Mouse (Mus musculus): ENCODE measurements around the gene Fam53b.
A peak's percentile ranks its signal among the peaks of the same experiment; 100 is the strongest.

Gene Fam53b

GRCm38 (mm10) chr7:132766235-132766871 is 47.3 kb downstream of the Fam53b start:
- DNase-seq (ENCODE audit: inconsistent ontology term), result no peak

DNA sequence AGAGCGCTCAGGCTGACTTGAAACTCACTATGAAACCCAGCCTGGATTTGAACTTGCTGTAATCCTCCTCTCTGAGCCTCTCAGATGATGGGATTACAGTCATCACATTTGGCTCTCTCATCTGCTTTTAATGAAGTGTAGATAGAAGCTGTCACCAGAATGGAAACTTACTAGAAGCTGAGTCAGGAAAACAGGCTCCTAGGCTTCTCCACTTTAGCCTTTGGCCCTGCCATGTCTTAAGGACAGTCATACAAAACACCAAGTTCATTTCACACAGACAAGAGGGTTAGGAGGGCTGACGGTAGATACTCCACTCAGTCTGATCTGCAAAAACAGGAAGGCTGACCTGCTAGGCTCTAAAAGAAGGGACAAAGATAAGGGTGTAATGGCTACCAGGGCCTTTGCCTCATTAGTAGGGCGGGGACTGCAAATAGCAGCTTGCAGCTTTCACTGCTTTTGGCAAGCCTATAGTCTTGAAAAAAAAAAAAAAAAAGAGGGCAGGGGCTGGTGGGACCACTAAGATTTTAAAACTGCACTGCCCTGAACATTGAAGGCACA is 48.0 kb downstream of the Fam53b start:
- DNase-seq (ENCODE audit: inconsistent ontology term), result no peak

DNA sequence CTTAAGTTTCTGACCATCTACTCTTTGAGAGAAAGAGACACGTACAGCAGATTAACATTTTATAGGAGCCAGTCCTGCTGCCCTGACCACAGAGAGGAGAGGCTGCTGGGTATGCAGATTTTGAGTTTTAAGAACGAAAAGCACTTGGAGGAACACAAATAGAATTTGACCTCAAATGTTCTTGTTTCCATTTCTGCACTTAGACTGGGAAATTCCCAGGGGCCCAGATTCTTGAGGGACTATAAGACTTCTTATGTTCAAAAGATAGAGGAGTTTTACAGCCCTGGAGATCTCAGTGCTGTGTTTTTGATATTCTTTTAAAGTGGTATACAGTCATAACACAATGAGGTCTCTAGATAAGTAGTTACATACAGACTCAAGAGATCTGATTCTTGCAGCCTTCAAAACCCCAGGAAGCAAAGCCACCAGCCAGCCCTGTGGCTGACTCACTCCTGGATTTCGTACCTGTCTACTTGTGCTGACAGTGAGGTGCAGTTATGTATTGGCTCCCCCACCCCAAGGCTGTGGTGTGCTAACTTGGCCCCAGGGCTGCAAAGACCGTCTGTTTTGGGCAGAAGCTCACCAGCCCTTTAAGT is 48.7 kb downstream of the Fam53b start:
- DNase-seq (ENCODE audit: inconsistent ontology term), result no peak

DNA sequence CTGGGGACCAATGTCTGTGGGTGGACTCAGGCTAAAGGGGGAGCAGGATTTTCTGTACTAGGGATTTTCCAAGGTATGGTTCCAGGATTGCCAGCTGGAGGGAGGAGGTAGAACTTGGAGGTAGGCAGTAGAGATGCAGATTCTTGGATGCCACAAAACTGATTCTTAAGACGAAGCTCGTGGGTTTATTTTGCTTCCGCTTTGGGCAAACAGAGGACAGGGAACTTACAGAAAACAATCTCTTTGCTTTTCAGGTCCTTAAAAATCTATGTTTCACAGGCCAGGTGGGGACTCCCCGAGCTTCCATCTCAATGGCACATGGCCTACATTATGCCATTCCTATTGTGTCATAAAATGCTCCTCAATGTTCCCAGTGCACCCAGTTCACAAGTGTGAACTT is 49.4 kb downstream of the Fam53b start:
- DNase-seq (ENCODE audit: inconsistent ontology term), result no peak

- no peak for DNase-seq (ENCODE audit: inconsistent ontology term)
Measured at GRCm38 (mm10) chr7:132763911-132764310, 49.8 kb downstream of the Fam53b start.

DNA sequence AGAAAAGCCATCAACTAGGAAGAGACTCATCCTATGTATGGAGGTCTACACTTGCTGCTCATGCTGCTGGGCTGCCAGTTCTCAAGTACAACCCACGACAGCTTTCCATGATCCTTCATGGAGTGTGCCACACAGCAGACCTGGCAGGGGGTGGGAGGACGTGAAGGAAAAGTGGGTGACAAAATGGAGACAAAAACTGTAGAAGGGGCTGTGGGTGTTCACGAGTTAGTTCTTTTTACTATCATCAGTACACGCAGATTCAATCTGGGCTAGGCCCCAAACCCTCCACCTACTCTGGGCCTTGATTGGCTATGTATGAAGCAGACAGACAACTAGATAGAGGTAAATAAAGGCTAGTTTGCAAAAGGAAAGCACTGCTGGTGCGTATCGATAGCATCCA is 50.3 kb downstream of the Fam53b start:
- DNase-seq (ENCODE audit: inconsistent ontology term), result no peak

DNA sequence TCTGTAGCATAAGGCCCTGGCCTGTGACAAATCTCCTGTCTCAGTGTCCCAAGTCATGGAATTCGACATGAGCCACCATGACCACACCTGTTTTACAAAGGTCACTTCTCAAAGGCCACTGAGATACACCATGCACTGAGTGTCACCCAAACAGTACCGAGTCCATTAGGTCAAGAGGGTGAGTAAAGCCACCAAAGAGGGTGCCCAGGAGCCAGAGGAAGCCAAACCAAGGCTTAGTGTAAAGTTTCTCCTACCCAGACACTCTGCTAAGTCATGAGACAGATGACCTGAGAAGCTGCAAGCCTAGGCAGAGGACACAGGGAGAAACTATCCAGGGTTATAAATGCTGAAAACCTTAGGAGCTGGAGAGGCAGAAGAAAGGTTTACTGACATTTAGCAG is 52.3 kb downstream of the Fam53b start:
- DNase-seq (ENCODE audit: inconsistent ontology term), result no peak

DNA sequence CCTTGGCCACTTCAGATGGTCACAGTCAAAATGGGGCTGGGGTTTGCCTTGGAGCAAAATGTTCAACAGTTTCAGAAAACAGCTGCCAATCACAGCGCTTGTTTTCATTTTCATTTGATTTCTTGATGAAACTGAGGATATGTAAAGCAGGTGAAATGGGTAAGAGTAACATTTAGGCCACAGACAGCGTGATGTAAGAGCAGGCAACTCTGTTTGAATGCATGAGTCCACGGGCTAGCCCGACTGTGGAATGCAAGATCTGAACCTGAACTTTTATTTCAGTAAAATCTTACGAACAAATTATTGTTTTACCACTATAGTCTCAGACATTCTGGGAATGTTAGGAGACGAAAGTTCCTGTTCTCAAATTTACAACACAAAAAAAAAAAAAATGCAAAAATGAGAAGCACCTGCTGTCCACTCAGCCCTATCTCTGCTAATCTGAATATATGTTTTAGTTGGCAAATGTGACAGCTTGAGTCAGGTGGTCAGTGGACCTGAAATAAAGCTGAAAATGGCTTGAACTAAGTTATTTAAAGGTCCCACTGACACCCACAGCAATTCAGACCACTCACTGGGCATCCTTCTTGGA is 53.0 kb downstream of the Fam53b start:
- no peak for DNase-seq (ENCODE audit: inconsistent ontology term)

- no peak for DNase-seq (ENCODE audit: inconsistent ontology term)
Measured at GRCm38 (mm10) chr7:132759926-132760325, 53.8 kb downstream of the Fam53b start.

GRCm38 (mm10) chr7:132759405-132759891 is 54.2 kb downstream of the Fam53b start:
- DNase-seq (ENCODE audit: inconsistent ontology term), result no peak

GRCm38 (mm10) chr7:132758875-132759274 is 54.8 kb downstream of the Fam53b start:
- DNase-seq (ENCODE audit: inconsistent ontology term), result no peak

GRCm38 (mm10) chr7:132756325-132756724 is 57.4 kb downstream of the Fam53b start:
- no peak for DNase-seq (ENCODE audit: inconsistent ontology term)

DNA sequence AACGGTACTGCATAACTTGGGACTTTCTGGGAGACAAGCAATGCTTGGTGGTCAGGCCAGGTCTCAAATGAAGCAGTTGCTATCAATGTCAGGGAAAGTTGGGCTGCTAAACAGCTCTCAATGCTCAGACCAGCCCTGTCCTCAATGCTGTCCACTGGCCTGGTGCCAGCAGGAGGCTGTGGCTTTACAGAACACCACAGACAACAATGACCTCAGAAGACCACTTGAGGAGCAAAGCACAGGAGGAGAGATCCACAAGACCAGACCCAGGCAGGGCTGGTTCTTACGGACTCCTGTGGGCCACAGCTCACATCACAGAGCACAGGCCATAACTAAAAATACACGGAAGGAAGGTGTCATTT is 59.3 kb downstream of the Fam53b start:
- DNase-seq (ENCODE audit: inconsistent ontology term), result peak; percentile 54

- DNase-seq (ENCODE audit: inconsistent ontology term), result no peak
Measured at GRCm38 (mm10) chr7:132753518-132754388, 59.9 kb downstream of the Fam53b start.

GRCm38 (mm10) chr7:132751716-132752115 is 62.0 kb downstream of the Fam53b start:
- DNase-seq (ENCODE audit: inconsistent ontology term), result no peak

DNA sequence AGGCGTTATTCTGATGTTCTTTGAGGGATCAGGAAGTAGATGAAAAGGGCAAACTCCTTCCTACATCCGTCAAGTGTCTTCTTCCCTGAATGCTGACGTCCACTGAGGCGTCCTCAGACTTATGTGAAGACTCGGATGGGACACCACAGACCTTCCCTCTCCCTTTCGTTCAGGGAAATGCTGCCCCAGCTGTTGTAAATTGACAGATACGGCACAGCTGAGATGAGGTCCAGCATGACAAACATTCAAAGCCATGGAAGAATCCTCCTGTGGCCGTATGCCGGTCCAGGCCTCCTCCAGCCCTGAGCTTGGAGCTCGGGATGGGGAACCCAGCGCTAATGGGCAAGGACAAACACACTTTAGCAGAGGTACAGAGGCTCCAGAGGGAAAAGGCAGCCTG is 64.2 kb downstream of the Fam53b start:
- no peak for DNase-seq (ENCODE audit: inconsistent ontology term)

GRCm38 (mm10) chr7:132748076-132748769 is 65.5 kb downstream of the Fam53b start:
- no peak for DNase-seq (ENCODE audit: inconsistent ontology term)

DNA sequence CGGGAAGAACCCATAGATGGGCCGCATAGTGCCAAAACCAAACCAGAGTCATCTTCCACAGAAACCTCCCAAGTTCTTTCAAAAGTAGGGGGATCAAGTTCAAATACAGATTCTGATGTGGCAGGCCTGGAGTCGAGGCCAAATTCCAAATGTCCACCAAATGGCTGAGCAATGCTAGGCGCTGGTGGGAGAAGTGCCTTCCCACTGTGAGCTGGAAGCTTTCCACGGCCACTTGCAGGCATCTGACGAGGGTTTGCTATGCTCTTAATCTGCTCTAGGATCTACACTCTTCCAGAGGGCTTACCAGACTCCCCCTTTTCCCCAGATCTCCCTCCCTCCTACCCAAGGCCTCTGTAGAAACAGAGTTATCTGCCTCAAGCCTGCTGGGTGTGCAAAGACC is 66.6 kb downstream of the Fam53b start:
- DNase-seq (ENCODE audit: inconsistent ontology term), result peak; percentile 85

DNA sequence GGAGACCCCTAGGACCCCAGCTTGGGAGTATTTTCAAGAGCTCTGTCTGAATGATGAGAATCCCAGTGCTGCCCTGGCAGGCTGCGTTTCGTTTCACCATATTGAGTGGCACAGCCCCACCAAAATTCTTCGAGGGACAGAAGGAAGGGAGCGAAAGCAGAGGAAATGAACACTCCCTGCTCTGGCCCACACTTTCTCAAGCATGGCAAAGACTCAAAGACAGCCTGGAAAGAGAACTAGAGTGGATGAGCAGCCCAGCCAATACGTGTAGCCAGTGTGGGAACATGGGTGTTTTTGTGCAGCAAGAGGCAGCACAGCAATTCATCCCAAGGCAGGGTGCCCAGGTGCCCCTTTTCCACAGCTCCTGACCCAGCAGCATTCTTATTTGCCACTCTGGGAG is 70.8 kb downstream of the Fam53b start:
- no peak for DNase-seq (ENCODE audit: inconsistent ontology term)

DNA sequence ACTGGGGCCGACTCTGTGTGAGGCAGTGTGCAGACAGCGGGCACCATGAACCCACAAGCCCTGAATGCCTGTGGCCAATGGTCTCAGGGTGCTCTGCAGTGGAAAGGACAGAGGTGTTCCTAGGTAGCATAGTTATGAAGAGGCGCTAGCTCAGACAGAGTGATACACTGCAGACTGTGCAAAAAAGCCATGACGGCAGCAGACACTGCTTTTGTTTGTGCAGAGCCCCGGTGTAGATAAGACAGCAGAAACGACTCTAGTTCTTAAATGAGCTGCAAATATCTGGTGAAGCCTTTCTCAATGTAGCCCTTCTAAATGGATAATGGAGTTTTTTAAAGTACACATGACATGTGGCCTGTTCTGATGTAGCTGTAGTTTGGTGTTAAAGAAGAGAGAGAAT is 73.9 kb downstream of the Fam53b start:
- DNase-seq (ENCODE audit: inconsistent ontology term), result no peak

DNA sequence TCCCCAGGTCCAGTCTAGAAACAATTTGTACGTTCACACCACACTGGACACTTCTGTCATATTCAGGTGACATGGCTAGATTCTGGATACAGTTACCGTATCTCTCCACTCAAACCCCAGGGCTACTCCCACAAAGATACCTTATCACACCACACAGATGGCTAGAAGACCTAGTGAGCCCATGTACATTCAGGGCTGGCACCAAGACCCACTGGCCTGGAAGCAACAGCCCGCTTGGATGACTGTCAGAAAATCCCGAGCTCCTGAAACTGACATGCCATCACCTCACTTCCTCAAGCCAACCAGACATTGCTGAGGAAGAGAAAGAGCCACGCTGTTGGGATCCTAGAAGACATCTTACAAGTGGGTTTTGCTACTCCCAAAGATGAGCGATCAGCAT is 74.8 kb downstream of the Fam53b start:
- no peak for DNase-seq (ENCODE audit: inconsistent ontology term)
